Mouse (Mus musculus) limb, embryonic 15.5 days (tissue): ENCODE results near the gene Sergef. TPM values are rescaled to one million over a fixed set of nuclear protein-coding genes. Genes with fewer than 3 reads are reported as not detected.
"Not testable (repeated sequence)": the region's sequence is repeated elsewhere in the genome, so short reads cannot be mapped to it uniquely, and the experiment has no call there.

Experiments
- ATAC-seq: fragments of 200-750 bp; cut with Nextera tagmentation; 2 replicates; pipeline ENCODE4 v1.8.0; 2017; ENCODE audit warnings: low read depth, moderate TSS enrichment; ENCODE audit not compliant: insufficient number of reproducible peaks, low FRiP score, low TSS enrichment
- H3K27ac ChIP-seq: fragments of 300-500 bp; sonication (generic); 2 replicates; pipeline ENCODE4 v1.5.1; 2015; ENCODE audit warnings: moderate library complexity, mild to moderate bottlenecking, inconsistent platforms
- H3K27me3 ChIP-seq: fragments of 300-500 bp; sonication (generic); 2 replicates; pipeline ENCODE4 v1.6.1; 2015; ENCODE audit warnings: inconsistent platforms
- H3K36me3 ChIP-seq: fragments of 300-500 bp; sonication (generic); 2 replicates; pipeline ENCODE4 v1.6.1; 2015; ENCODE audit warnings: inconsistent platforms
- H3K4me1 ChIP-seq: fragments of 300-500 bp; sonication (generic); 2 replicates; pipeline ENCODE4 v1.6.1; 2015; ENCODE audit warnings: inconsistent platforms
- H3K4me2 ChIP-seq: fragments of 300-500 bp; sonication (generic); 2 replicates; pipeline ENCODE4 v1.6.1; 2015; ENCODE audit warnings: mild to moderate bottlenecking, inconsistent platforms
- H3K4me3 ChIP-seq: fragments of 300-500 bp; sonication (generic); 2 replicates; pipeline ENCODE4 v1.5.1; 2015; ENCODE audit warnings: mild to moderate bottlenecking, inconsistent platforms
- H3K9ac ChIP-seq: fragments of 300-500 bp; sonication (generic); 2 replicates; pipeline ENCODE4 v1.6.1; 2015; ENCODE audit warnings: inconsistent platforms
- H3K9me3 ChIP-seq: fragments of 300-500 bp; sonication (generic); 2 replicates; pipeline ENCODE4 v1.6.1; 2016; ENCODE audit warnings: inconsistent platforms
- WGBS: fragments of 180-500 bp; shearing (Covaris S2); methylation state at CpG from one replicate; pipeline ENCODE4 v1.1.7; 2015; 5-methylcytosine and 5-hydroxymethylcytosine counted together
- polyA plus RNA-seq: library from polyadenylated mRNA; unstranded; fragments of >200 nt; fragmentation: Nextera tagmentation; extraction: Ambion mirVana; gene quantifications from 2 replicates; pipeline ENCODE4 v1.2.1, GENCODE M21; 2015

The Sergef gene
- polyA plus RNA-seq, 1 experiment from 2014 or later, result 16.5 TPM

DNA sequence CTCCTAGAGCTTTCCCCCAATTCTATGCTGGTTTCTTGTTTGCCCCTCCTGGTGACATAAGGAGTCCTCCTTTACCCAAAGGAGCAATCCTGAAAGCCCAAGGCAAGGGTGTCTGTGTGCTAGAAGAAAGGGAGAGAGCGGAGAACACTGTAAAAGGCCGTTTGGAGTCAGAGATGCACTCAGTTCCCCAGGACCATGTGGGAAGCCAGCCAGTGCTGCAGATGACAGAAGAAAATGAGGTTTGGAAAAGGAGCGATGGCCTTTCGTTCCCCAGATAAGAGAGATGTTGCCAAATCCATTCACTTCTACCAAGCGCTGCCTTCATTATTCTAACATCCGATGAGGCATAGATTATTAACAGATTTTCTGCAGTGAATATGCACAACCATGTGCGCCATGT, 48.1 kb downstream of the Sergef start:
- Histone ChIP-seq H3K27me3 (no peaks in the 10 kb centered on the region), H3K4me1 (no peaks in the 10 kb centered on the region), H3K9me3 (no peaks in the 10 kb centered on the region), H3K27ac (no peak overlapping the region), H3K4me2 (no peak overlapping the region), H3K4me3 (no peak overlapping the region), H3K36me3 (no peaks in the 10 kb centered on the region), H3K9ac (no peak overlapping the region)
- no peak for ATAC-seq
- WGBS, result 77% methylated on average over 7 of the region's 7 CpGs

DNA sequence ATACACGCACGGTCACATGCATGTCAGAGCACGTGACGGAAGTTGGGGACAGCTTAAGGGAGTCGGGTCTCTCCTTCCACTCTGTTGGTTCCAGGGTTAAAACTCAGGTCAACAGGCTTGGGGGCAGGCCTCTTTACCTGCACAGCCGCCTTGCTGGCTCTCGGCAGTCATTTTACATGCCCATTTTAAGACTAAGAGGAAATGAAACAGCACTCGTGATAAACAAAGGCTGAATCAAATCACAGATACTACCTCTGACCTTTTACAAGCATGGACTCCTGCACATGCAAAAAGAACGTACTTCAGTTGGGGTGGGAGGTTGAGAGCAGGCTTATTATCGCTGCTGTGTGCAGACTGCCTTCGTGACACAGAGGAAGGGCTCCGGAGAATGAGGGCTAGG, 50.4 kb downstream of the Sergef start:
- H3K27me3 ChIP-seq, result no peaks in the 10 kb centered on the region
- H3K4me2 ChIP-seq, result no peak overlapping the region
- no peak overlapping the region for H3K27ac ChIP-seq
- no peaks in the 10 kb centered on the region for H3K36me3 ChIP-seq
- H3K4me3 ChIP-seq, result no peak overlapping the region
- no peaks in the 10 kb centered on the region for H3K4me1 ChIP-seq
- no peak overlapping the region for H3K9ac ChIP-seq
- no peaks in the 10 kb centered on the region for H3K9me3 ChIP-seq
- WGBS, result 71% methylated on average over 12 of the region's 12 CpGs
- no peak for ATAC-seq

GRCm38 (mm10) chr7:46588005-46588404, 51.6 kb downstream of the Sergef start:
- no peaks in the 10 kb centered on the region for H3K27me3 ChIP-seq
- no peak for ATAC-seq
- no peak overlapping the region for H3K9ac ChIP-seq
- no peaks in the 10 kb centered on the region for H3K9me3 ChIP-seq
- no peak overlapping the region for H3K4me2 ChIP-seq
- H3K27ac ChIP-seq, result no peak overlapping the region
- WGBS, result 64% methylated on average over 7 of the region's 7 CpGs
- H3K4me3 ChIP-seq, result no peak overlapping the region
- H3K4me1 ChIP-seq, result no peaks in the 10 kb centered on the region
- H3K36me3 ChIP-seq, result no peaks in the 10 kb centered on the region

GRCm38 (mm10) chr7:46587466-46587865, 52.1 kb downstream of the Sergef start:
- Histone ChIP-seq H3K4me1 (no peaks in the 10 kb centered on the region), H3K27ac (no peak overlapping the region), H3K4me2 (no peak overlapping the region), H3K9ac (no peak overlapping the region), H3K9me3 (no peaks in the 10 kb centered on the region), H3K4me3 (no peak overlapping the region), H3K36me3 (no peaks in the 10 kb centered on the region), H3K27me3 (no peaks in the 10 kb centered on the region)
- ATAC-seq, result no peak
- WGBS, result 53% methylated on average over 17 of the region's 17 CpGs

- no peak overlapping the region for H3K9ac ChIP-seq
- no peak overlapping the region for H3K27ac ChIP-seq
- H3K4me1 ChIP-seq, result no peaks in the 10 kb centered on the region
- no peaks in the 10 kb centered on the region for H3K36me3 ChIP-seq
- H3K4me3 ChIP-seq, result no peak overlapping the region
- H3K27me3 ChIP-seq, result no peaks in the 10 kb centered on the region
- WGBS, result 82% methylated on average over 10 of the region's 10 CpGs
- H3K4me2 ChIP-seq, result no peak overlapping the region
- no peak for ATAC-seq
- no peaks in the 10 kb centered on the region for H3K9me3 ChIP-seq
These were observed 52.9 kb downstream of the Sergef start for GRCm38 (mm10) chr7:46586621-46587216.

- WGBS, result 92% methylated on average over 6 of the region's 6 CpGs
- Histone ChIP-seq H3K9me3 (no peaks in the 10 kb centered on the region), H3K4me3 (no peak overlapping the region), H3K4me1 (no peaks in the 10 kb centered on the region), H3K9ac (no peak overlapping the region), H3K4me2 (no peak overlapping the region), H3K27me3 (no peaks in the 10 kb centered on the region), H3K27ac (no peak overlapping the region), H3K36me3 (no peaks in the 10 kb centered on the region)
- no peak for ATAC-seq
These were observed 56.9 kb downstream of the Sergef start for GRCm38 (mm10) chr7:46582750-46583149.

- WGBS, result 57% methylated on average over 8 of the region's 8 CpGs
- Histone ChIP-seq H3K36me3 (no peaks in the 10 kb centered on the region), H3K9ac (no peak overlapping the region), H3K4me1 (no peaks in the 10 kb centered on the region), H3K9me3 (no peaks in the 10 kb centered on the region), H3K4me2 (no peak overlapping the region), H3K4me3 (no peak overlapping the region), H3K27me3 (no peaks in the 10 kb centered on the region), H3K27ac (no peak overlapping the region)
- ATAC-seq, result no peak
These were observed 58.2 kb downstream of the Sergef start for GRCm38 (mm10) chr7:46581358-46581930.

DNA sequence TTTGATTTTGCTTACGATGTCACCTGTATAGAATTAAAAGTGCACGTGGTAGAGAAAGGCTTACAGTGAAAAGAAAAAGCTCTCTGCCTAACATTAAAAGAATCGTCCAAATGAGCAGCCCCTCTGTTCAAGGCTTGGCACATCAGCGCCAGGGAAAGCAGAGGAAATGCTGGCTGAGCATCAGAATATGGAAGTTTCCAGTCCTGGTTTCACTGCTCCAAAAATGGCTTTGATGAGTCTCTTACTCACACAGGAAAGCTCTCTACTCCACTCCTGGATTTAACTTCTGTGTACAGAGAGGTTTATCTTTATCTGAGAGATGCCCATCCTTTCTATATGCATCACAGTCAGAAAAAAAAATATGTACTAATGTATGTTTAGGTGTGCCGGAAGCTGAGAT, 61.5 kb downstream of the Sergef start:
- Histone ChIP-seq H3K36me3 (no peaks in the 10 kb centered on the region), H3K9me3 (no peaks in the 10 kb centered on the region), H3K4me2 (no peak overlapping the region), H3K9ac (no peak overlapping the region), H3K27ac (no peak overlapping the region), H3K4me1 (no peaks in the 10 kb centered on the region), H3K4me3 (no peak overlapping the region), H3K27me3 (no peaks in the 10 kb centered on the region)
- 85% methylated on average over 5 of the region's 5 CpGs for WGBS
- no peak for ATAC-seq

DNA sequence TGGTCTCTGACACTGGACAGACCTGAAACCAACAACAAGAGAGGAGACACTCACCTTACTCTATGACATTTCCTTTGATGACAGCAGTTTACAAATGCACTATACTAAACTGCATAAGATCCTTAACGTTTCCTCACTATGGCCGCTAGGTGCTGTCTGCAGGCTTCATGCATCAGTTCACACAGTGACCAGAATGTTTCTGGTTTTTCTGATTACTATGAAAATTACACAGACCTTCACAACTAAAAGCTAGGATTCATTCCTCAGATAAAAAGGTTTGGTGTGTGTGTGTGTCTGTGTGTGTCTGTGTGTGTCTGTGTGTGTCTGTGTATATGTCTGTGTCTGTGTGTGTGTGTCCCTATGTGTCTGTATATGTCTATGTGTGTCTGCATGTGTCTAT, 63.7 kb downstream of the Sergef start:
- WGBS, result 83% methylated on average over 2 of the region's 2 CpGs
- Histone ChIP-seq H3K27ac (no peak overlapping the region), H3K27me3 (no peaks in the 10 kb centered on the region), H3K4me1 (no peaks in the 10 kb centered on the region), H3K4me2 (no peak overlapping the region), H3K9me3 (no peaks in the 10 kb centered on the region), H3K36me3 (no peaks in the 10 kb centered on the region), H3K9ac (no peak overlapping the region), H3K4me3 (no peak overlapping the region)
- ATAC-seq, result no peak

GRCm38 (mm10) chr7:46572803-46573594, 66.6 kb downstream of the Sergef start:
- ATAC-seq, result no peak
- H3K27me3 ChIP-seq, result no peaks in the 10 kb centered on the region
- H3K4me1 ChIP-seq, result no peaks in the 10 kb centered on the region
- H3K9me3 ChIP-seq, result no peaks in the 10 kb centered on the region
- H3K36me3 ChIP-seq, result no peaks in the 10 kb centered on the region
- H3K9ac ChIP-seq, result no peak overlapping the region
- H3K4me2 ChIP-seq, result no peak overlapping the region
- H3K4me3 ChIP-seq, result no peak overlapping the region
- 80% methylated on average over 15 of the region's 15 CpGs for WGBS
- H3K27ac ChIP-seq, result no peak overlapping the region

DNA sequence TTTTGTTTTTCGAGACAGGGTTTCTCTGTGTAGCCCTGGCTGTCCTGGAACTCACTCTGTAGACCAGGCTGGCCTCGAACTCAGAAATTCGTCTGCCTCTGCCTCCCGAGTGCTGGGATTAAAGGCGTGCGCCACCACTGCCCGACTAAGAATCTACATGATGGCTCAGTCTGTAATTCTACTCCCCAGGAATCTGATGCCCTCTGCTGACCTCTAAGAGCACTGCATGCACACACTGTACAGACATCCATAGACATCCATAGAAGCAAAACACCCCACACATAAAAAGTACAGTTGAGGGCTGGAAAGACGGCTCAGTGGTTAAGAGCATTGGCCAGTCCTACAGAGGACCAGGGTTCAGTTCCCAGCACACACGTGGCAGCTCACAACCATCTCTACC, 70.1 kb downstream of the Sergef start:
- 74% methylated on average over 9 of the region's 9 CpGs for WGBS
- not testable (repeated sequence) for H3K36me3 ChIP-seq, H3K9ac ChIP-seq, H3K4me2 ChIP-seq, H3K27ac ChIP-seq, H3K4me3 ChIP-seq, H3K9me3 ChIP-seq, ATAC-seq, H3K27me3 ChIP-seq, H3K4me1 ChIP-seq

DNA sequence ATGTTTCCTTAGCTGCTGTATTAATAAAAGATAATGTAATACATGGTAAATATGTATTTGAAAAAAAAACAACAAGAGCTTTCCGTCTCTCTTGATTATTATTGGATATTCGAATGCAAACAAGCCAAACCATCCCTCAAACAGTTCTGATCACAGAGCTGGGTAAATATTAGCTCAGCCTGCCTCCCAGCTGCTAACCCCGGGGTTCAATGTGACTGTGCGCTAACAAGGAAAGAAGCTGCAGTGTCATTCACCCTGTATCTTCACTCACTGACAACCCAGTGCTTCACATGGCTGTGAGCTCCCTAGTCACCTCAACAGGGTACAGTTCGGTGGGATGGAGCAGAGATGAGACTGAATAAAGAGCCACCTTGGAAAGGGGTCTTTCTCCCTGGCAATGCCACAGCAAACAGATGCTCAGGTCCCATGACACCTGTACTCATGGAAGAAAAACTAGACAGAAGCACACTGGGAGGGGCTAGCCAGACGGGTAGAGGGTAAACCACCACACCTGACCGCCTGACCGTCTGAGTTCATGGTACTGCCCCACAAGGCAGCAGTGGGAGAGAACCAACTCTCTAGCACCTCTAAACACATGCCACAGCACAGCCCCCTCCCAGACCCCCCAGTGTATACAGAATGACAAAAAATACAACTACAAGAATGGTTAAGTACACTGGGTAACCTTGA, 73.1 kb downstream of the Sergef start:
- Histone ChIP-seq H3K4me2 (no peak overlapping the region), H3K36me3 (peaks cover 3% of the 10 kb centered on the region; the same call in 1 of the 2 replicates), H3K9me3 (no peaks in the 10 kb centered on the region), H3K27ac (no peak overlapping the region), H3K4me1 (no peaks in the 10 kb centered on the region), H3K9ac (no peak overlapping the region), H3K4me3 (no peak overlapping the region), H3K27me3 (no peaks in the 10 kb centered on the region)
- WGBS, result 94% methylated on average over 8 of the region's 8 CpGs
- ATAC-seq, result no peak
